Mouse (Mus musculus) testis, adult 2 months (tissue): Measurements from ENCODE around the gene Myadml2.

Experiments
- CTCF ChIP-seq: fragments of 200-500 bp; IDR thresholded peaks from 2 replicates; pipeline ENCODE4 v1.5.1; 2012; ENCODE audit warnings: low read depth, mild to moderate bottlenecking, inconsistent platforms, low read length, moderate library complexity; ENCODE audit not compliant: control insufficient read depth, insufficient read depth, insufficient replicate concordance
- POLR2A ChIP-seq: fragments of 200-500 bp; IDR thresholded peaks from 2 replicates; pipeline ENCODE4 v1.6.1; 2012; ENCODE audit warnings: low read depth, mild to moderate bottlenecking, inconsistent platforms, low read length, moderate library complexity; ENCODE audit not compliant: control insufficient read depth

DNA sequence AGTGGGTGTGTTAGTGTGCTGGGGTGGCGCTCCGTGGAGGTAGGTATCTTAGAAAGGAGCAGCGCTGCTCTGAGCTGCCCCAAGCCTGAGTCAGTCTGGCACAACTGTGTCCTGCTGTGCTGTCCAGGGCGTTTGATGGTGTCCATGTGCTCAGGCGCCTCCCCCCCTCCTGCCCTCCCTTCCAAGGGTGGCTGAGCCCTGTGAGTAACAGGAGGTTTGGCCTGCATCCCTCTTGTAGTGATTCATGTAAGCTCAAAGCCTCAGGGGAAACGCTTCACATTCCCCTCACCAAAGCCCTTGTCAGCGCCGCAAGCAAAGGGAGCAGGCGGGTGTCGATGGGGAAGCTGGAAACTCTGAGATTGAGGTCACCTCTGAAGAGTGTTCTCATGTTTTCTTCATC is 49.8 kb upstream of the Myadml2 start:
- TF ChIP-seq CTCF (no peak), POLR2A (no peak)
